Mouse (Mus musculus): Measurements from ENCODE around the gene Cntln. TPM values are rescaled to one million over a fixed set of nuclear protein-coding genes. Genes with fewer than 3 reads are reported as not detected.

The Cntln gene
- total RNA-seq, 1 experiment, result 0.80 TPM

GRCm38 (mm10) chr4:85161156-85161555 lies 277.0 kb downstream of the Cntln start:
- Histone ChIP-seq H3K27ac (ENCODE audit: insufficient read depth, low read depth, low read length, poor library complexity, severe bottlenecking) (no peak overlapping the region), H3K36me3 (ENCODE audit: control insufficient read depth, insufficient read depth, low read length, poor library complexity, severe bottlenecking) (no peaks in the 10 kb centered on the region), H3K4me3 (ENCODE audit: insufficient read depth in 1 of 2, low read depth in 1 of 2, low read length in 2 of 2, poor library complexity in 1 of 2, severe bottlenecking in 1 of 2) (no peak overlapping the region), H3K9me3 (ENCODE audit: control insufficient read depth, insufficient read depth, low read depth, low read length) (no peaks in the 10 kb centered on the region), H3K4me1 (ENCODE audit: control insufficient read depth in 2 of 2, insufficient read depth in 2 of 2, low read length in 2 of 2, poor library complexity in 1 of 2) (peaks cover 2 to 7% of the 10 kb centered on the region in 2 experiments; a peak in 2 of 4 replicates), H3K9ac (ENCODE audit: insufficient read depth, low read depth, low read length, poor library complexity, severe bottlenecking) (no peak overlapping the region)
- TF ChIP-seq ZC3H11A (IDR thresholded peaks at IDR 0.05; ENCODE audit: borderline replicate concordance, low read depth, low read length) (0 out of 2 replicates have a peak, but pooled peaks have one; percentile 13), CHD2 (IDR thresholded peaks at IDR 0.05; ENCODE audit: low read depth, low read length) (no peak)
- no peak for DNase-seq (ENCODE audit: low read depth, low spot score)
- in situ Hi-C loops (cut with MboI; ENCODE audit: low sequenced_read_pairs in 2 of 2, unreplicated experiment in 2 of 2), result loop anchor here (5.0 to 25.0 kb wide), 5 partner anchors 224 to 1376 kb away; no protein-coding TSS in a partner anchor

DNA sequence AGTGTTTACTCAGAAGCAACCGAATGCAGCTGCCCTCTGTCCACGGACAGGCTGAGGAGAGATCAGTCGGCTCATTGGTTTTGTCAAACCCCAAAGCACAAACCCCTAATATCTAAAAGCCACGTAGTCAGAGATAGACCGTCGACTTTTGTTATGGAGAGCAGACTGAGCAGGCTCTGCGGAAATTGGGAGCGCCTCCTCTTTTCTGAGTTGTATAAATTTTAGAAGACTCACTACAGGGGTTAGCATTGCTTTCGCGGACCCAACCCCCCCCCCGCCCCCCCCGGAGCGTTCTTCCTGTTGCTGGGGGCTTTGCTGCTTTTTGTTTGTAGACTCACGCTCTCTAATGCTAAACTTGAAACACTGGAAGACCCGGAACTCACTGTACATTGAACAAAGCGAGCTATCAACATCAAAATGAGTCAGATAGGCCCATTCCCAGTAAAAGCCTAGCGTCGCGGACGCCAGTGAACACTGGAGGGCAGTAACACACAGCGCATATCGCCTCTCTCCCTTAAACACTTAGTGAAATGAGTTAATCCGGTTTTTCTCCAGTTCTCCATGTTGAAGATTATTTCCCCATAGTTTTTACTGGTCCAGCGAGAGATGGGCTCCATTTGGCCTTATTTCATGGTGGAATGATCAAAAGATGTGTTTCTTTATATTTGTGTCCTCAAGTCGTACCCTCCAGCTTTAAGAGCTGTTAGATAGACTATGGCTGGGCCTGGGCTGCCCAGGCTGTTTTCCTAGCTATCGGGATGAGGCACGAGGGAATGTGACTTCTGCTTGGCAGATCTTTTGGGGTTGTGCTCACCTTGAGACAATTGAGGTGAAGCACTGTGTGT lies 278.6 kb downstream of the Cntln start:
- peak overlapping the region; percentile 32; the same call in 1 of the 2 replicates for H3K27ac ChIP-seq (ENCODE audit: insufficient read depth, low read depth, low read length, poor library complexity, severe bottlenecking)
- 0 out of 4 replicates have a peak overlapping the region, but pooled peaks of 1 of the 2 experiments have one; percentile 4 for H3K4me3 ChIP-seq (ENCODE audit: insufficient read depth in 1 of 2, low read depth in 1 of 2, low read length in 2 of 2, poor library complexity in 1 of 2, severe bottlenecking in 1 of 2)
- H3K9ac ChIP-seq (ENCODE audit: insufficient read depth, low read depth, low read length, poor library complexity, severe bottlenecking), result peak overlapping the region; percentile 30; the same call in 1 of the 2 replicates

GRCm38 (mm10) chr4:85163313-85163615 lies 279.2 kb downstream of the Cntln start:
- no peak for DNase-seq (ENCODE audit: low read depth, low spot score)
- in situ Hi-C loops (cut with MboI; ENCODE audit: low sequenced_read_pairs in 2 of 2, unreplicated experiment in 2 of 2), result loop anchor here (5.0 to 25.0 kb wide), 5 partner anchors 222 to 1374 kb away; no protein-coding TSS in a partner anchor
- TF ChIP-seq ZC3H11A (IDR thresholded peaks at IDR 0.05; ENCODE audit: borderline replicate concordance, low read depth, low read length) (no peak), ZNF384 (IDR thresholded peaks at IDR 0.05; ENCODE audit: low read depth, low read length) (no peak), CHD2 (IDR thresholded peaks at IDR 0.05; ENCODE audit: low read depth, low read length) (no peak), MAFK (IDR thresholded peaks at IDR 0.05; ENCODE audit: insufficient read depth, low read depth, low read length) (no peak), HCFC1 (IDR thresholded peaks at IDR 0.05; ENCODE audit: borderline replicate concordance, insufficient read depth, low read length) (no peak)

More for the DNA sequence above, 278.6 kb downstream of the Cntln start:
- no peaks in the 10 kb centered on the region for H3K9me3 ChIP-seq (ENCODE audit: control insufficient read depth, insufficient read depth, low read depth, low read length)
- peak; percentile 81 for DNase-seq (ENCODE audit: low read depth, low spot score)
- peaks cover 2 to 7% of the 10 kb centered on the region in 2 experiments; a peak in 2 of 4 replicates for H3K4me1 ChIP-seq (ENCODE audit: control insufficient read depth in 2 of 2, insufficient read depth in 2 of 2, low read length in 2 of 2, poor library complexity in 1 of 2)
- in situ Hi-C loops (cut with MboI; ENCODE audit: low sequenced_read_pairs in 2 of 2, unreplicated experiment in 2 of 2), result loop anchor here (5.0 to 25.0 kb wide), 5 partner anchors 222 to 1375 kb away; no protein-coding TSS in a partner anchor
- TF ChIP-seq ZC3H11A (IDR thresholded peaks at IDR 0.05; ENCODE audit: borderline replicate concordance, low read depth, low read length), result peak; percentile 98
- TF ChIP-seq CHD2 (IDR thresholded peaks at IDR 0.05; ENCODE audit: low read depth, low read length), result no peak
- TF ChIP-seq HCFC1 (IDR thresholded peaks at IDR 0.05; ENCODE audit: borderline replicate concordance, insufficient read depth, low read length), result no peak
- H3K36me3 ChIP-seq (ENCODE audit: control insufficient read depth, insufficient read depth, low read length, poor library complexity, severe bottlenecking), result no peaks in the 10 kb centered on the region

DNA sequence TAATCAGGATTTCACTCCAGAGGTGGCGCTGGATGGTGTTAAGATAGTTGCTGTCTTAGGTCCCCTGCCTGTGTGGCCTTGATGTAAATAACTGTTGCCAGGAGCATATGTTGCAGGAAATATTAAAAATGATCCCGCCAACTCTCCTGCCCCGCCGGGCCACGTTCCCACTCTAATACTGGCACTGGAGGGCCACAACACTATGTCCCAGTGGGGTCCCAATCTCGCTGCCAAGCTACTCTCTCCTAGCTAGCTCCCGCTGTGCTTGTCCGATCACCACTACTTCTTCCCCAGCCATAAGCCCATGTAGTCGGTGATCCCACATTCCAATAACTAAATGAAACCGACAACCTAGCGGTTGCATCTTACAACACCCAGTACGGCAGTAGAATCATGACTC lies 283.9 kb downstream of the Cntln start:
- no peak overlapping the region; the same call in 1 of the 2 replicates for H3K9ac ChIP-seq (ENCODE audit: insufficient read depth, low read depth, low read length, poor library complexity, severe bottlenecking)
- H3K36me3 ChIP-seq (ENCODE audit: control insufficient read depth, insufficient read depth, low read length, poor library complexity, severe bottlenecking), result no peaks in the 10 kb centered on the region
- no peak for DNase-seq (ENCODE audit: low read depth, low spot score)
- in situ Hi-C loops (cut with MboI; ENCODE audit: low sequenced_read_pairs in 2 of 2, unreplicated experiment in 2 of 2), result loop anchor here (10.0 to 25.0 kb wide), 4 partner anchors 217 to 1369 kb away; no protein-coding TSS in a partner anchor
- H3K9me3 ChIP-seq (ENCODE audit: control insufficient read depth, insufficient read depth, low read depth, low read length), result no peaks in the 10 kb centered on the region
- peak overlapping the region in 1 of 2 experiments; percentile 48; a peak in 2 of 4 replicates for H3K4me3 ChIP-seq (ENCODE audit: insufficient read depth in 1 of 2, low read depth in 1 of 2, low read length in 2 of 2, poor library complexity in 1 of 2, severe bottlenecking in 1 of 2)
- TF ChIP-seq ZNF384 (IDR thresholded peaks at IDR 0.05; ENCODE audit: low read depth, low read length), result no peak
- TF ChIP-seq ZC3H11A (IDR thresholded peaks at IDR 0.05; ENCODE audit: borderline replicate concordance, low read depth, low read length), result no peak
- TF ChIP-seq MAFK (IDR thresholded peaks at IDR 0.05; ENCODE audit: insufficient read depth, low read depth, low read length), result no peak
- TF ChIP-seq HCFC1 (IDR thresholded peaks at IDR 0.05; ENCODE audit: borderline replicate concordance, insufficient read depth, low read length), result no peak
- no peak for TF ChIP-seq CHD2 (IDR thresholded peaks at IDR 0.05; ENCODE audit: low read depth, low read length)
- H3K4me1 ChIP-seq (ENCODE audit: control insufficient read depth in 2 of 2, insufficient read depth in 2 of 2, low read length in 2 of 2, poor library complexity in 1 of 2), result peaks cover 0 to 4% of the 10 kb centered on the region in 2 experiments; a peak in 1 of 4 replicates
- H3K27ac ChIP-seq (ENCODE audit: insufficient read depth, low read depth, low read length, poor library complexity, severe bottlenecking), result no peak overlapping the region

More at GRCm38 (mm10) chr4:85163313-85163615, 279.2 kb downstream of the Cntln start:
- H3K9ac ChIP-seq (ENCODE audit: insufficient read depth, low read depth, low read length, poor library complexity, severe bottlenecking), result peak overlapping the region; percentile 30; the same call in 1 of the 2 replicates
- peak overlapping the region; percentile 32; the same call in 1 of the 2 replicates for H3K27ac ChIP-seq (ENCODE audit: insufficient read depth, low read depth, low read length, poor library complexity, severe bottlenecking)
- H3K9me3 ChIP-seq (ENCODE audit: control insufficient read depth, insufficient read depth, low read depth, low read length), result no peaks in the 10 kb centered on the region
- no peaks in the 10 kb centered on the region for H3K36me3 ChIP-seq (ENCODE audit: control insufficient read depth, insufficient read depth, low read length, poor library complexity, severe bottlenecking)
- no peak overlapping the region for H3K4me3 ChIP-seq (ENCODE audit: insufficient read depth in 1 of 2, low read depth in 1 of 2, low read length in 2 of 2, poor library complexity in 1 of 2, severe bottlenecking in 1 of 2)
- peaks cover 2 to 7% of the 10 kb centered on the region in 2 experiments; a peak in 2 of 4 replicates for H3K4me1 ChIP-seq (ENCODE audit: control insufficient read depth in 2 of 2, insufficient read depth in 2 of 2, low read length in 2 of 2, poor library complexity in 1 of 2)
